Mouse (Mus musculus): ENCODE data around the gene Plscr5.

DNA sequence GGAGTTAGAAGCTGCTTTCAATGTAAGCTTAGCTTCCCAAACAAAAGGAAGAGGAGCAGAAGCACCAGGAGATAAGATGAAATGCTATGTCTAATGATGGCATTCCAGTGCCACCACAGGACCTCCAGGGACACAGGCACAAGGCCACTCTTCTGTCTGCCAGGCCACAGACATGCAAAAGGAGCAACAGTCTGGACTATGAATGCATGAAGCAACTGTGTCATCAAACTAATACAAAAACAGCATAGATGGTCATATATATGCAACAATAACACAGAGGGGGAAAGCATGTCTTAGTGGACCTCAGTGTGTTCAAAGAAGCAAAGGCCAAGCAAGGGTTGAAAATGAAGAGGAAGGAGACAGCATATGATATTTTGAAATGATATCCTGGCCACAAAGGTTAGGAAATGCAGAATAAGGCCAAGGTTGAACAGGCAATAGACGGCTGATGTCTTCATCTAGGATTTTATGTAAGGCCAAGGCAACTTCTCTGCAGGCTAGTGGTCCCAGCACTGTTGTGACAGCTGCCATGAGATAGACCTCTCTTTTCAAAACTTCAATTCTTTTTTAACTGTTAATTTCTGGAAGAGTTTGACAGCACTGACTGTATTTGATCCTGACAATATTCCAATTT lies 32.0 kb downstream of the Plscr5 start:
- TF ChIP-seq EP300 (IDR thresholded peaks at IDR 0.05; ENCODE audit: insufficient read depth, low read depth, low read length) (no peak), CTCF (IDR thresholded peaks at IDR 0.05) (no peak)

Data from heart, adult 2 months (tissue).